Mouse (Mus musculus): ENCODE measurements around the gene Agap1. TPM values are rescaled to one million over a fixed set of nuclear protein-coding genes. Genes with fewer than 3 reads are reported as not detected.

Gene Agap1
- polyA plus RNA-seq, 1 experiment from 2014 or later = 17.9 TPM

DNA sequence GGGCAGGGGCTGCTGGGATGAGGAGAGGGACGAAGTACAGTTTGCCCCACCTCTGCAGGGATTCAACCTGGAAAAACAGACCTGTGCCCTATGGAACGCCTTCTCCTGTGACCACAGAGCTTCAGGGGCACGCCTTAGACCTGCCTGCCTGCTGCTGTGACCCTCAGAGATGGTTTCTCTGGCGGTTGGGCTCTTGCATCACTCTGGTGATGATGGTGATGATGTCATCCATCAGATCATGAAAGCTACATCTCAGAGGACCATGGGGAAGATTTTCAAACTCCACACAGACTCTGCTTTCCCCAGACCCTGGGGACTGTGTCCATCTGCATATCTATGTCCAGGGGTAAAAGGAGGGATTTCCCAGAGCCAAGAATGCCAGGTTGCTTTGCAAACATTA is 170.7 kb downstream of the Agap1 start:
- 0 out of 2 replicates have a peak, but pooled peaks cover 5% of the 10 kb centered on the region for H3K36me3 ChIP-seq (ENCODE audit: control insufficient read depth, insufficient read depth, low read length)
- H3K4me2 ChIP-seq (ENCODE audit: low read length) = no peak overlapping the region
- H3K27ac ChIP-seq (ENCODE audit: low read depth) = no peak overlapping the region
- H3K27me3 ChIP-seq (replicated peaks; ENCODE audit: control insufficient read depth, insufficient read depth, low read length) = no peaks in the 10 kb centered on the region
- H3K4me1 ChIP-seq (replicated peaks; ENCODE audit: control insufficient read depth, insufficient read depth, low read length) = no peaks in the 10 kb centered on the region
- DNase-seq (ENCODE audit: low spot score) = no peak
- WGBS = 84% methylated on average over 4 of the region's 4 CpGs
- H3K4me3 ChIP-seq (ENCODE audit: low read depth, low read length) = no peak overlapping the region
- H3K9ac ChIP-seq (ENCODE audit: low read length) = no peak overlapping the region
- no peaks in the 10 kb centered on the region for H3K9me3 ChIP-seq (ENCODE audit: control insufficient read depth, low read length)
- no peak for ATAC-seq (replicated peaks; ENCODE audit: low FRiP score, low TSS enrichment, low read depth)

DNA sequence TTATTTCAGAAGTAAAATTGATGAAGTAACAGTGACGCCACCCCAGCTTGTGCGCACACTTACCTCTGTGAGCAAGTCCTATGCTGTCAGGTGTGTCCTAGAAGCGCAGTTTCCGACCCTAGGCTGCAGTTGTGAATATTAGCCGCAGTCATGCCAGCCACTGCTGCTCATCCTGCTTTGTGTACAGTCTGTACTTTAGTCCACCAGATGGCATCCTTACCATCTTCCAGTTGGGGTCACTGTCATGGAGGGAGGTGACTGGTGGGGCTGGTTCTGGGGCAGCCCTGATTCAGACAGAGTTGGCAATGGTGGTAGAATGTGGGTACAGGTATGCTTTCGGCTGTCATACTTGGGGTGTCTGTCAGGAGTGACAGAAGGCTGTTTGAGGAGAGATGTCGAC is 171.4 kb downstream of the Agap1 start:
- Histone ChIP-seq H3K4me2 (ENCODE audit: low read length) (no peak overlapping the region), H3K4me3 (ENCODE audit: low read depth, low read length) (no peak overlapping the region), H3K36me3 (ENCODE audit: control insufficient read depth, insufficient read depth, low read length) (peaks cover 11% of the 10 kb centered on the region; the same call in 1 of the 2 replicates), H3K27ac (ENCODE audit: low read depth) (no peak overlapping the region), H3K27me3 (replicated peaks; ENCODE audit: control insufficient read depth, insufficient read depth, low read length) (no peaks in the 10 kb centered on the region), H3K9me3 (ENCODE audit: control insufficient read depth, low read length) (no peaks in the 10 kb centered on the region), H3K4me1 (replicated peaks; ENCODE audit: control insufficient read depth, insufficient read depth, low read length) (no peaks in the 10 kb centered on the region), H3K9ac (ENCODE audit: low read length) (no peak overlapping the region)
- WGBS = 91% methylated on average over 7 of the region's 7 CpGs
- ATAC-seq (replicated peaks; ENCODE audit: low FRiP score, low TSS enrichment, low read depth) (no peak), DNase-seq (ENCODE audit: low spot score) (no peak)

DNA sequence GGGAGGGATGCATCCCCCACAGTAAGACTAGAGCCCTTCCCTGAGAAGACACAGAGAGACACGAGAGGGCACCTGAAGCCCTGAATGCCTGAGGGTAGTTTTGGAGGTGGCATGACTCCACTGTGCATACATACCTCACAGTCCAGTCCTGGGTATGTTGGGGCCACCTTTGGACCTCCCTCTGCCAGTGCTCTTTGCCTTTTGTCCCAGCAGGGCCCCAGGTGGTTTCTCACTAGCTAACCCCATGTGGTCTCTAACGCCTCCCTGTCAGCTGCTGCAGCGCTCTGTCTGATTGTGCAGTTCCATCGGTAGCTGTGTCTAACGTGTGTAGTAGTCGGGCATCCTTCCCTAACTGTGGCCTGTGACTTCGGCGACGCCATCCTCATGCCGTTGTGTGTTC is 172.3 kb downstream of the Agap1 start:
- no peak for DNase-seq (ENCODE audit: low spot score)
- no peak overlapping the region for H3K9ac ChIP-seq (ENCODE audit: low read length)
- H3K4me1 ChIP-seq (replicated peaks; ENCODE audit: control insufficient read depth, insufficient read depth, low read length) = no peaks in the 10 kb centered on the region
- 84% methylated on average over 10 of the region's 10 CpGs for WGBS
- no peaks in the 10 kb centered on the region for H3K9me3 ChIP-seq (ENCODE audit: control insufficient read depth, low read length)
- H3K4me2 ChIP-seq (ENCODE audit: low read length) = no peak overlapping the region
- H3K27ac ChIP-seq (ENCODE audit: low read depth) = no peak overlapping the region
- no peak for ATAC-seq (replicated peaks; ENCODE audit: low FRiP score, low TSS enrichment, low read depth)
- no peak overlapping the region for H3K4me3 ChIP-seq (ENCODE audit: low read depth, low read length)
- H3K36me3 ChIP-seq (ENCODE audit: control insufficient read depth, insufficient read depth, low read length) = peaks cover 11% of the 10 kb centered on the region; the same call in 1 of the 2 replicates
- no peaks in the 10 kb centered on the region for H3K27me3 ChIP-seq (replicated peaks; ENCODE audit: control insufficient read depth, insufficient read depth, low read length)

DNA sequence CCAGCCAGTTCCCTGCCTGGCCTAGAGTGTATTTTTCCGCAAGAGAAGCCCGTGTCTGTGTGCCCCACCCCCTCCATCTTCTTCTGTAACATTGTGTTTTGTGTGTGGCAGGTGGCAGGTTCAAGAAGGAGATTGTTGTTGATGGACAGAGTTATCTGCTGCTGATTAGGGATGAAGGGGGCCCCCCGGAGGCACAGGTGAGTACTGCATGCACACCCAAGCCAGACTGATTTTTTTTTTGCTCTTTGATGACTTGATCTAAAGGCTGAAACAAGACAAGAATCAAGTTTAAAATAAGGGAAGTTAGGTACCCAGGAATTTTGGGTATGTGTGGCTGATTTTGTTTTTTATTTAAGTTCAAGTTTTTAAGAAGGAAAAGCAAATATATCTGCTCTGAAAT is 173.0 kb downstream of the Agap1 start:
- no peaks in the 10 kb centered on the region for H3K27me3 ChIP-seq (replicated peaks; ENCODE audit: control insufficient read depth, insufficient read depth, low read length)
- WGBS = 65% methylated on average over 3 of the region's 3 CpGs
- H3K4me3 ChIP-seq (ENCODE audit: low read depth, low read length) = no peak overlapping the region
- H3K4me2 ChIP-seq (ENCODE audit: low read length) = no peak overlapping the region
- no peak overlapping the region for H3K9ac ChIP-seq (ENCODE audit: low read length)
- H3K4me1 ChIP-seq (replicated peaks; ENCODE audit: control insufficient read depth, insufficient read depth, low read length) = no peaks in the 10 kb centered on the region
- ATAC-seq (replicated peaks; ENCODE audit: low FRiP score, low TSS enrichment, low read depth) (no peak), DNase-seq (ENCODE audit: low spot score) (no peak)
- H3K9me3 ChIP-seq (ENCODE audit: control insufficient read depth, low read length) = no peaks in the 10 kb centered on the region
- peaks cover 11% of the 10 kb centered on the region; the same call in 1 of the 2 replicates for H3K36me3 ChIP-seq (ENCODE audit: control insufficient read depth, insufficient read depth, low read length)
- no peak overlapping the region for H3K27ac ChIP-seq (ENCODE audit: low read depth)

DNA sequence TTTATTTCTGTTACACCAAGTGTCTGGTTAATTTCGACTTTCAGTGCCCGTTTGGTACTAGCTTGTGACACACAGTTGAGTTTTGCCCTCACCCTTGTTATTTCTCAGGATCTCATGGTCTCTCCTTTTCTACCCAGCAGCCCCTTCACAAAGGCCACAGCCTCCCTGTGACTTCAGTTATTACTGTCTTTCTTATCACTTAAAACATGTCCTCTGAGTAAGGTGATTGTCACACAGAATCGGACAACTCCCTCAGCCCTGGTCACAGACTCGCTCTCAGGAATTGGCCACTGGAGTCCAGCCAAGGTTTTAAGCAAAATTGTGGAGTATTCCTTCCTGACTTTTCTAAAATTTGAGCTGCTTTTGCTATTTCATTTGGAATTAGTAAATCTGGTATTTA is 176.2 kb downstream of the Agap1 start:
- ATAC-seq (replicated peaks; ENCODE audit: low FRiP score, low TSS enrichment, low read depth) = no peak
- H3K4me1 ChIP-seq (replicated peaks; ENCODE audit: control insufficient read depth, insufficient read depth, low read length) = no peaks in the 10 kb centered on the region
- no peaks in the 10 kb centered on the region for H3K9me3 ChIP-seq (ENCODE audit: control insufficient read depth, low read length)
- H3K9ac ChIP-seq (ENCODE audit: low read length) = no peak overlapping the region
- H3K36me3 ChIP-seq (ENCODE audit: control insufficient read depth, insufficient read depth, low read length) = peaks cover 24% of the 10 kb centered on the region
- no peak overlapping the region for H3K27ac ChIP-seq (ENCODE audit: low read depth)
- H3K4me3 ChIP-seq (ENCODE audit: low read depth, low read length) = no peak overlapping the region
- H3K4me2 ChIP-seq (ENCODE audit: low read length) = no peak overlapping the region
- 83% methylated on average over 4 of the region's 4 CpGs for WGBS
- no peak for DNase-seq (ENCODE audit: low spot score)
- H3K27me3 ChIP-seq (replicated peaks; ENCODE audit: control insufficient read depth, insufficient read depth, low read length) = no peaks in the 10 kb centered on the region

DNA sequence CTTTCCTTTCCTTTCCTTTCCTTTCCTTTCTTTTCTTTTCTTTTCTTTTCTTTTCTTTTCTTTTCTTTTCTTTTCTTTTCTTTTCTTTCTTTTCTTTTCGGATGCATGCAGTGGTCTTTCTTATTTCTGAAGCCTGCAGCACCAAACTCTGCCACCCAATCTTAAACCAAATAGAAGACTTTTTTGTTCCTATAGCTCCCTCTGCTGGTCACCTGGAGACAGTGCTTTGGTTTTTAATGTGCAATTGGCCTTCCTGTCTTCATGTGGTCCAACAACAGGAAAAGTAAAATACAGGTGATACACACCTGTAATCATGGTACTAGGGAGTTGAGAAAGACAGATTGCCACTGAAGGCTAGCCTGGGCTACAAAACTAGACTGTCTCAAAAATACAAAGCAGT is 177.1 kb downstream of the Agap1 start:
- Histone ChIP-seq H3K27ac (ENCODE audit: low read depth) (no peak overlapping the region), H3K27me3 (replicated peaks; ENCODE audit: control insufficient read depth, insufficient read depth, low read length) (no peaks in the 10 kb centered on the region), H3K36me3 (ENCODE audit: control insufficient read depth, insufficient read depth, low read length) (peaks cover 32% of the 10 kb centered on the region), H3K4me2 (ENCODE audit: low read length) (no peak overlapping the region), H3K4me3 (ENCODE audit: low read depth, low read length) (no peak overlapping the region), H3K9ac (ENCODE audit: low read length) (no peak overlapping the region), H3K4me1 (replicated peaks; ENCODE audit: control insufficient read depth, insufficient read depth, low read length) (no peaks in the 10 kb centered on the region), H3K9me3 (ENCODE audit: control insufficient read depth, low read length) (no peaks in the 10 kb centered on the region)
- WGBS = 39% methylated on average over 1 of the region's 1 CpGs
- DNase-seq (ENCODE audit: low spot score) = no peak
- ATAC-seq (replicated peaks; ENCODE audit: low FRiP score, low TSS enrichment, low read depth) = no peak

DNA sequence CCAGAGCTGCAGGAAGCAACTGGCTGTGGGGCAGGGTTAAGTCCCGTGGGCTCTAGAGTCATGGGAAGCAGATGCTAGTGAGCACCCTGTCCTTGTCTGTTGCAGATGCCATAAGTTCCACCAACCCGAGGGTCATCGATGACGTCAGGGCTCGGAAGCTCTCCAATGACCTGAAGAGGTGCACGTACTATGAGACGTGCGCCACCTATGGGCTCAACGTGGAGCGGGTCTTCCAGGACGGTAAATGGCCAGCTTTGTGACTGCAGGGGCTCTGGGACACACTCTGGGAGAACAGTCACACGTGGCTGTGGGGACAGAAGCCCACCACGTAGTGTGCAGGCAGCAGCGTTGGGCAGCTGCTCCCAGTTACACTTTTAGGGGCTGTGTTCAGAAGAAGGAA is 179.4 kb downstream of the Agap1 start:
- Histone ChIP-seq H3K27me3 (replicated peaks; ENCODE audit: control insufficient read depth, insufficient read depth, low read length) (no peaks in the 10 kb centered on the region), H3K9ac (ENCODE audit: low read length) (no peak overlapping the region), H3K4me2 (ENCODE audit: low read length) (no peak overlapping the region), H3K4me1 (replicated peaks; ENCODE audit: control insufficient read depth, insufficient read depth, low read length) (no peaks in the 10 kb centered on the region), H3K9me3 (ENCODE audit: control insufficient read depth, low read length) (no peaks in the 10 kb centered on the region), H3K4me3 (ENCODE audit: low read depth, low read length) (no peak overlapping the region), H3K27ac (ENCODE audit: low read depth) (no peak overlapping the region), H3K36me3 (ENCODE audit: control insufficient read depth, insufficient read depth, low read length) (peaks cover 38% of the 10 kb centered on the region)
- ATAC-seq (replicated peaks; ENCODE audit: low FRiP score, low TSS enrichment, low read depth) = no peak
- no peak for DNase-seq (ENCODE audit: low spot score)
- 78% methylated on average over 14 of the region's 14 CpGs for WGBS

DNA sequence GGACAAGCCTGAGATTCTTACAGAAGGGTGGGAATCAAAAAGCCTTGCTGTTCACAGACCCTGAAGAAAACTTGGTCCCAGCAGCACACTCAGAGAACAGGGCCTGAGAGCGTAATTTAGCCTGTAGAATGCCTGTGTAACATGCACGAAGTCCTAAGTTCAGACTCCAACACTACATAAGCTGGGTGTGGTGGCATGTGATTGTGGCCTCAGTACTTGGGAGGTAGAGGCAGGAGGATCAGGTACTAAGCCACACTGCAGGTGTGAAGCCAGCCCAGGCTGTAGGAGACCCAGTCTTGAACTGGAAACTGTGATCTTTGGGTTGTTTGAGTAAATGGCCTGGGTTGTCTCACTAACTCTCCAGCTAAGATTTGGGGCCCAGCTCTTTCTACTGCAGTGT is 180.5 kb downstream of the Agap1 start:
- H3K27me3 ChIP-seq (replicated peaks; ENCODE audit: control insufficient read depth, insufficient read depth, low read length) = no peaks in the 10 kb centered on the region
- ATAC-seq (replicated peaks; ENCODE audit: low FRiP score, low TSS enrichment, low read depth) = no peak
- H3K9me3 ChIP-seq (ENCODE audit: control insufficient read depth, low read length) = no peaks in the 10 kb centered on the region
- H3K27ac ChIP-seq (ENCODE audit: low read depth) = no peak overlapping the region
- 98% methylated on average over 2 of the region's 2 CpGs for WGBS
- peaks cover 38% of the 10 kb centered on the region for H3K36me3 ChIP-seq (ENCODE audit: control insufficient read depth, insufficient read depth, low read length)
- no peaks in the 10 kb centered on the region for H3K4me1 ChIP-seq (replicated peaks; ENCODE audit: control insufficient read depth, insufficient read depth, low read length)
- H3K4me2 ChIP-seq (ENCODE audit: low read length) = no peak overlapping the region
- no peak overlapping the region for H3K4me3 ChIP-seq (ENCODE audit: low read depth, low read length)
- H3K9ac ChIP-seq (ENCODE audit: low read length) = no peak overlapping the region
- DNase-seq (ENCODE audit: low spot score) = no peak

DNA sequence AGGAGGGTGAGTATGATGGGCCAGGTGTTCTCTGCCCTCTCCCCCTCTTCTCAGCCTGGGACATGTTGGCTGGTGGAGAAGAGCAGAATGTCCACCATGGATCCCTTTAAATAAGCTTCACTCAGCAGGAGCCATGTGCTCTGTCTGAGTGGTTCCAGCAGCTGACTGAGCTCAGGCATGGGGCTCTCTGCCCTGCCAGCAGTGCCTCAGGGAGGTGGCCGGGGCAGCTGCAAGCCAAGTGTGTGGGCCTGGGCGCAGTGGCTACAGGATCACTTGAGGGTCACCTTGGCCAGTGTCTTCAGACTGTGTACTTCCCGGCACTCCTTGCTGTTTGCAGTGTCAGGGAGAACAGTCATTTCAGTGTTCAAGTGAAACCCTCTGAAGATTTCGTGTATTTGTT is 183.1 kb downstream of the Agap1 start:
- Histone ChIP-seq H3K4me2 (ENCODE audit: low read length) (no peak overlapping the region), H3K36me3 (ENCODE audit: control insufficient read depth, insufficient read depth, low read length) (peaks cover 33% of the 10 kb centered on the region), H3K27ac (ENCODE audit: low read depth) (no peak overlapping the region), H3K4me1 (replicated peaks; ENCODE audit: control insufficient read depth, insufficient read depth, low read length) (no peaks in the 10 kb centered on the region), H3K9me3 (ENCODE audit: control insufficient read depth, low read length) (no peaks in the 10 kb centered on the region), H3K27me3 (replicated peaks; ENCODE audit: control insufficient read depth, insufficient read depth, low read length) (no peaks in the 10 kb centered on the region), H3K4me3 (ENCODE audit: low read depth, low read length) (no peak overlapping the region), H3K9ac (ENCODE audit: low read length) (no peak overlapping the region)
- no peak for DNase-seq (ENCODE audit: low spot score)
- 88% methylated on average over 4 of the region's 4 CpGs for WGBS
- ATAC-seq (replicated peaks; ENCODE audit: low FRiP score, low TSS enrichment, low read depth) = no peak

Measured in intestine, embryonic 14.5 days (tissue).